Mouse (Mus musculus) thymus, postnatal 14 days (tissue): ENCODE results near the gene Paqr6.
"Not testable (repeated sequence)": the region's sequence is repeated elsewhere in the genome, so short reads cannot be mapped to it uniquely, and the experiment has no call there.

Source experiments
- DNase-seq: peaks from one replicate; pipeline ENCODE4 v3.0.0; 2021

The Paqr6 gene

DNA sequence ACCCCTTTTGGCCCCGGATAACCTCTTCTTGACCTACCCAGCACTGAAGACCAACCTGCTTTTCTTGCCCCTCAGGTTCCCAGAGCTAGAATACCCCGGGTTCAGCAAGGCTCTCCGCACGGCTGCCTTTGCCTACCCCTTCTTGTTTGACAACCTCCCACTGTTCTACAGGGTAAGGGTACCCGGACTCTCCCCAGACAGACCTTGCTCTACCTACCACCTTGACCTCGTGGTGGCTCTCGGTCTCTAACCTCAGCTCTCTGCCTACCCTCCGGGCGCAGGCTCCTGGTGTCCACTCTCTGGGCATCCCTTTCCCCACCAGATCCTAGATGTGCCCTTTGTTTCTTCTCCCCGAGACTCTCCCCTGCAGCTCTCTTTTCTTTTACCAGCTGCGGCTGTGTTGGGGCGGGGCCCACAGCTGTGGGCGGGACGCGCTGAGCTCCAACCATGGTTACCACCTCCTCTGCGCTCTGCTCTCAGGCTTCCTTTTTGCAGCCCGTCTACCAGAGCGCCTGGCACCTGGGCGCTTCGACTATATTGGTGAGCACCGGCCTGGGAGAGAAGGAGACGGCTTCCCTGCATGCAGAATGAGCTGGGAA, 2.5 kb downstream of the Paqr6 start:
- DNase-seq, result peak; percentile 88

DNA sequence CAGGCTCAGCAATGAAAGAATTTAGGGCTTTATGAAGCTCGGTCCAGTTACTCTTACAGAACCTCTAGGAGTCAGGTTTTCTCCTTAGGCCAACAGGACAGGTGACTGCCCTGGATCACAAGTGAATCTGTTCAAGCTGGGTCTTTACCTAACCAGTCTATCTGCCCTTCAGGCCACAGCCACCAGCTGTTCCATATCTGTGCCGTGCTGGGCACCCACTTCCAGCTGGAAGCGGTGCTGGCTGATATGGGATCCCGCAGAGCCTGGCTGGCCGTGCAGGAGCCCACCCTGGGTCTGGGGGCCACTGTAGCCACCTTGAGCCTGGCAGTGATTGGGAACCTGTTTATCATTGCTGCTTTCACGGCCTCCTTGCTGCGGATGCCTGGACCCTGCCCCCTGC, 3.1 kb downstream of the Paqr6 start:
- not testable (repeated sequence) for DNase-seq

DNA sequence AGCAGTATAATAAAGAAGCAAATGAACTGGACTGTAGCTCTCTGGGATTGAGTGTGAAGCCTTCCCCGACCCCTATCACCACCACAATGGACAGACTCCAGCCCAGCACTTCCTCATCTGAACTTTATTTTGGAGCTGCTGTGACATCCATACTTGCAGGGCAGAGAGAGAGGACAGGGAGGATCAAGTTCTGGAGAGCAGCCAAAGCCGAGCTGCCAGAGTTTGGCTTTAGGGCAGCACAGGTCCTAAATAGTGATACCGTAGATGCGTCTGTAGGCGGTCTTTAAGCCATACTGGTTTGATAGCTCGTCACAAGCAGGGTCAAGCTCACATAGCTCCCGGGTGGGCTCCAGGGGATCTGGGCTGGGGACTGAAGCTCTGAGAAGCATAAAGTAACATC, 4.1 kb downstream of the Paqr6 start:
- DNase-seq, result not testable (repeated sequence)

DNA sequence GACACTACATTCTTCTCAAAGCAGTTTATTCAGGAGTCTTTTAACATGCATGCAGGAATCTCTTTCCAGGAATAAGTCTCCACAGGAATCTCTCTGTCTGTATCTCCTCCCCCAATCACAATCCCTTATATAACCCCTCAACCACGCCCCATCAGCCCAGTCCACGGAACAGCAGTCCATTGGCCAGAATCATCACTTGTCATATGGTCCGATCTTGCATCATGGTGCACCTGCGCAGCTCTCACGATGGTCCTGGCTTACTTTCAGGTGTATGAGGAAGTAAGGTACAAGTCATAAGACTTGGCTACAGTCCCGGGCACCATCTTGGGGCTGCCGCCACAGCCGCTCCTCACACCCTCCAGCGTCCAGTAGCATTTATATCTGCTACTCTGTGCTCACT, 8.3 kb downstream of the Paqr6 start, which contains the start of gene Bglap3:
Gene Bglap3 (minus strand): TSS at position 101 of the 400 bp plus-strand sequence.
- not testable (repeated sequence) for DNase-seq

DNA sequence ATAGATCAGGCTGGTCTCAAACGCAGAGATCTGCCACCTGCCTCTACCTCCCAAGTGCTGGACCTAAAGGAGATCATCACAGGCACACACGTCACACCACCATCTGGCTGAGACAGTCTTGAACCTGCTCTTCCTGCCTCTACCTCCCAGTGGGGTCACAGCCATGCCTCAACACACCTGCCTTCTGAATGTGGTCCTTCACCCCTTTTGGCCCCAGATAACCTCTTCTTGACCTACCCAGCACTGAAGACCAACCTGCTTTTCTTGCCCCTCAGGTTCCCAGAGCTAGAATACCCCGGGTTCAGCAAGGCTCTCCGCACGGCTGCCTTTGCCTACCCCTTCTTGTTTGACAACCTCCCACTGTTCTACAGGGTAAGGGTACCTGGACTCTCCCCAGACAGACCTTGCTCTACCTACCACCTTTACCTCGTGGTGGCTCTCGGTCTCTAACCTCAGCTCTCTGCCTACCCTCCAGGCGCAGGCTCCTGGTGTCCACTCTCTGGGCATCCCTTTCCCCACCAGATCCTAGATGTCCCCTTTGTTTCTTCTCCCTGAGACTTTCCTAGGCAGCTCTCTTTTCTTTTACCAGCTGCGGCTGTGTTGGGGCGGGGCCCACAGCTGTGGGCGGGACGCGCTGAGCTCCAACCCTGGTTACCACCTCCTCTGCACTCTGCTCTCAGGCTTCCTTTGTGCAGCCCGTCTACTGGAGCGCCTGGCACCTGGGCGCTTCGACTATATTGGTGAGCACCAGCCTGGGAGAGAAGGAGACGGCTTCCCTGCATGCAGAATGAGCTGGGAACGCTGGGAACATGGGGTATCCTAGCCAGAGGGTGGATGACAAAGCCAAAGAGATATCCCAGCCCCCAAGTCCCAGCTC, 11.6 kb downstream of the Paqr6 start:
- peak; percentile 71 for DNase-seq

DNA sequence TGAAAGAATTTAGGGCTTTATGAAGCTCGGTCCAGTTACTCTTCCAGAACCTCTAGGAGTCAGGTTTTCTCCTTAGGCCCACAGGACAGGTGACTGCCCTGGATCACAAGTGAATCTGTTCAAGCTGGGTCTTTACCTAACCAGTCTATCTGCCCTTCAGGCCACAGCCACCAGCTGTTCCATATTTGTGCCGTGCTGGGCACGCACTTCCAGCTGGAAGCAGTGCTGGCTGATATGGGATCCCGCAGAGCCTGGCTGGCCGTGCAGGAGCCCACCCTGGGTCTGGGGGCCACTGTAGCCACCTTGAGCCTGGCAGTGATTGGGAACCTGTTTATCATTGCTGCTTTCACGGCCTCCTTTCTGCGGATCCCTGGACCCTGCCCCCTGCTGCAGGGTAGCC, 12.3 kb downstream of the Paqr6 start:
- not testable (repeated sequence) for DNase-seq

DNA sequence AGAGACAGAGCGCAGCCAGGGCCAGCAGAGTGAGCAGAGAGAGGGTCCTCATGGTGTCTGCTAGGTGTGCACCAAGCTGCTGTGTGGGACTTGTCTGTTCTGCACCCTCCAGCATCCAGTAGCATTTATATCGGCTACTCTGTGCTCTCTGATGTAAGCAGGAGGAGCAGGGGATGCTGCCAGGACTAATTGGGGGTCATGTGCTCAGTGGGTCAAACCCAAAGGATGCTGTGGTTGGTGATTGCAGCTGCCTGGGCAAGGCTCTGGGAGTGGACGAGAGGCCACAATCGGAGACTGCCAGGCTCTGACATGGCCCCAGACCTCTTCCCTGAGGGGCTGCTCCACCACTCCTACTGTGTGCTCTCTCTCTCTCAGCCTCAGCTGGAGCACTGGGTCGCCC, 14.2 kb downstream of the Paqr6 start, which contains the start of gene Bglap2:
Gene Bglap2 (minus strand): TSS at position 101 of the 400 bp plus-strand sequence.
- DNase-seq, result not testable (repeated sequence)

DNA sequence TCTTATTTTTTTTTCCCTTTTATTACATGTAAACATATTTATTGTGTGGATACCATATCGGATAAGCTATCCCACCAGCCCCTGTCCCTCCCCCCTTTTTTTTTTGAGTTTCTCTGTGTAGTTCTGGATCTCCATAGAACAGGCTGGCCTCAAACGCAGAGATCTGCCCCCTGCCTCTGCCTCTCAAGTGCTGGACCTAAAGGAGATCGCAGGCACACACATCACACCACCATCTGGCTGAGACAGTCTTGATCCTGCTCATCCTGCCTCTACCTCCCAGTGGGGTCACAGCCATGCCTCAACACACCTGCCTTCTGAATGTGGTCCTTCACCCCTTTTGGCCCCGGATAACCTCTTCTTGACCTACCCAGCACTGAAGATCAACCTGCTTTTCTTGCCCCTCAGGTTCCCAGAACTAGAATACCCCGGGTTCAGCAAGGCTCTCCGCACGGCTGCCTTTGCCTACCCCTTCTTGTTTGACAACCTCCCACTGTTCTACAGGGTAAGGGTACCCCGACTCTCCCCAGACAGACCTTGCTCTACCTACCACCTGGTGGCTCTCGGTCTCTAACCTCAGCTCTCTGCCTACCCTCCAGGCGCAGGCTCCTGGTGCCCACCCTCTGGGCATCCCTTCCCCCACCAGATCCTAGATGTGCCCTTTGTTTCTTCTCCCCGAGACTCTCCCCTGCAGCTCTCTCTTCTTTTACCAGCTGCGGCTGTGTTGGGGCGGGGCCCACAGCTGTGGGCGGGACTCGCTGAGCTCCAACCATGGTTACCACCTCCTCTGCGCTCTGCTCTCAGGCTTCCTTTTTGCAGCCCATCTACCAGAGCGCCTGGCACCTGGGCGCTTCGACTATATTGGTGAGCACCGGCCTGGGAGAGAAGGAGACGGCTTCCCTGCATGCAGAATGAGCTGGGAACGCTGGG, 17.3 kb downstream of the Paqr6 start:
- DNase-seq, result peak; percentile 83

DNA sequence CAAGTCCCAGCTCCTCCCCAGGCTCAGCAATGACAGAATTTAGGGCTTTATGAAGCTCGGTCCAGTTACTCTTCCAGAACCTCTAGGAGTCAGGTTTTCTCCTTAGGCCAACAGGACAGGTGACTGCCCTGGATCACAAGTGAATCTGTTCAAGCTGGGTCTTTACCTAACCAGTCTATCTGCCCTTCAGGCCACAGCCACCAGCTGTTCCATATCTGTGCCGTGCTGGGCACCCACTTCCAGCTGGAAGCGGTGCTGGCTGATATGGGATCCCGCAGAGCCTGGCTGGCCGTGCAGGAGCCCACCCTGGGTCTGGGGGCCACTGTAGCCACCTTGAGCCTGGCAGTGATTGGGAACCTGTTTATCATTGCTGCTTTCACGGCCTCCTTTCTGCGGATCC, 18.0 kb downstream of the Paqr6 start:
- DNase-seq, result not testable (repeated sequence)

DNA sequence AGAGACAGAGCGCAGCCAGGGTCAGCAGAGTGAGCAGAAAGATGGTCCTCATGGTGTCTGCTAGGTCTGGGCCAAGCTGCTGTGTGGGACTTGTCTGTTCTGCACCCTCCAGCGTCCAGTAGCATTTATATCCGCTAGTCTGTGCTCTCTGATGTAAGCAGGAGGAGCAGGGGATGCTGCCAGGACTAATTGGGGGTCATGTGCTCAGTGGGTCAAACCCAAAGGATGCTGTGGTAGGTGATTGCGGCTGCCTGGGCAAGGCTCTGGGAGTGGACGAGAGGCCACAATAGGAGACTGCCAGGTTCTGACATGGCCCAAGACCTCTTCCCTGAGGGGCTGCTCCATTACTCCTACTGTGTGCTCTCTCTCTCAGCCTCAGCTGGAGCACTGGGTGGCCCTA, 20.0 kb downstream of the Paqr6 start, which contains the start of gene Bglap:
Gene Bglap (minus strand): TSS at position 101 of the 400 bp plus-strand sequence.
- DNase-seq, result no peak

DNA sequence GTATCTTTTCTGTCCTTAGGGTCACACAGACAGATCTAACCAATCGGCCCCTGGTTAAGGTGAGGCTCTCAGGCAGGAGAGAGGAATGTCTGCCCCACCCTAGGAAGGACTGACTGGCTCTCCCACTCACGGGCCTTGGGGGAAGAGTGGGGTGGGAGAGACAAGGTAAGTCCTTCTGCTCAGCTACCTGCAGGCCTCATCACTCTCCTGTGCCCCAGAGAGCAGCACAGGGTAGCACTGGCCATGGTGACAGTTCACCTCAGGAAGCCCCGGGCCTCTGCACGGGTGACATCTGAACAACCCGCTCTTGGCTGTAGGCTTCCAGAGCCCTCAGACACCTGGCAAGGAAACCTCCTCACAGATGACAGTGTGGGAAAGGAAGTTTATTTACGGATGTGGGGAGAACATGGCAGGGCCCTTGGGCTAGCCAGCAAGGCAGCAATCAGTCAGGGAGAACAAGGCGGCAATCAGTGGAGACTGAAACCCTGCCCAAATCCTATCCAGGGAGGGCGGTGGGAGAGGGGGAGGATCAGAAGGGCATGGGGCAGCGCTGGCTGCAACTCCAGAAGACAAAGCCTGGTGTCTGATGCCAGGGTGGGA, 29.5 kb downstream of the Paqr6 start:
- no peak for DNase-seq

DNA sequence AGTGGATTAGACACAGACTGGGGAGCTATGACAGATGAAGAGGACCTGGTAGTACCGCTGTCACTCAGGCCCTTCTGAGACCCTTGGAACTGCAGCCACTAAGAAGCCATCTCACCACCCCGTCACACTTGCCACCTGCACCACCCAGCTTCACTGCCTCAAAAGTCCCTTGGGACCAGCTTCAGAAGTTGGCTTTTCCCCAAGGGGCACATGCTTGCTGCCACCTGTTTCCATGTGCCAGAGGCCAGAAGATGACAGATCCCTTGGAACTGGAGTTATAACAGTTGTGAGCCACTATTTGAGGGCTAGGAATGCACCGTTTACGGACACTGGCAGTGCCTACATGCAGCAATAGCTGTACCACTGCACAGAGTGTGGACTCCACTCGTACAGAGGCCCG, 30.9 kb downstream of the Paqr6 start:
- no peak for DNase-seq

DNA sequence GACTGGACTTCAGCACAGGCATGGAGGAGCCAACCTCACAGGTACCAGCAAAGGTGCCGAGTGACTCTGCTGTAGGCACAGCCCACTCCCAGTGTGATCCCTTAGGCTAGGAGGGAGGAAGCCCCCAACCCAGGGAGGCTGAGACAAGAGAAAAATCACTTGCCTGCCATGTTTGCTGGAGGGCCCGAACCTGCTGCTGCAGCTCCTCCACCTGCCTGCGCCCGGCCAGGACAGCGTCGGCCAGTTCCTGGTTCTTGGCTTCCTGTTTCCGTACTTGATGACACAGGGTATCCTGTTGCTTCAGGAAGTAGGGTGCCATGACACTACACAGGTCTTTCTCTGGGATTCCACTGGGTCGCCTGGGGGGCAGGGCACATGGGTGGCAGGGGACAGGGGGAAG, 31.4 kb downstream of the Paqr6 start:
- DNase-seq, result no peak

DNA sequence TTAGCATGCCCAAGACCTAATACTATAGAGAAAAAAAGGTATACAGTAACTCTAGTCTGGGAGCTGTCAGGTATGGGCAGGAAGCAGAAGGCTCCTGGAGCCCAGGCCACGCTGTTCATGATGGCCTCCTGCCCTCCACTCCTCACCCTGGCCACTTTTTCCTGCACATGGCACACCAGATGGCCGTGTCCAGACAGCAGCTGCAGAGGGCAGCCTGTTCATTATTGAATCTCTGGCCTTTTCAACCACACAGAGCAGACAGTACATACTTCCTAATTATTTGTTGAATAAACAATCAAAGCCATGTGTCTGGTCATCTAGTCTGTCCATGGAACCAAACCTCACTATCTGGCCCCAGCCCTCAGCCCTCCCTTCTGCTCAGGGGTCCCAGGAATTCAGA, 34.3 kb downstream of the Paqr6 start:
- no peak for DNase-seq

DNA sequence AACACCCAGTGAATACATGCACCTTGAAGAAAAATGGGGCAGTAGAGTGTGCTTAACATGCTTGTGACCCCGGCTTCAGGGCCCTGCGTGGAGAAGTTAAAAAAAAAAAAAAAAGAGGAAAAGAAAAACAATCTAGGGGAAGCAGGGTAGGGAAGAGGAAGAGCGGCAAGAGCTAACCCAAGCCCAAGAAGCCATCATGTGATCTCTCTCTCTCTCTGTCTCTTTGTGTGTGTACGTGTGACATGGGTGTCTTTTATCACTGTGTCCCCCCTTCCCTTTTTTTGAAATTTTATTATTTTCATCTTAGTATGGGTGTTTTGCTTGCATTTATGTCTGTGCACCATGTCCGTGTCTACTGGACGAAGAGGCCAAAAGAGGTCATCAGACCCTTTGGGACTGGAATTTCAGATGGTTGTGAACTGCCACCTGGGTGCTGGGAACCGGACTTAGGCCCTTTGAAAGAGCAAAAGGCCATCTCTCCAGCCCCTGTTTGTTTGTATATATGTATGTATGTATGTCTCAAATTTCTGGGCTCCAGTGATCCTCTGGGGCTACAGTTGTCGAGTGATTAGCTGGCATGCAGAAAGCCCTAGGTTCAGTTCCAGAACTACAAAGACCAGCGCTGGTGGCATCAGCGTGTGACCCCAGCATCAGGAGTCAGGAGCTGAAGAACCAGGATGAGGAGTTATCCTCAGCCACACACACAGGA, 39.3 kb downstream of the Paqr6 start:
- DNase-seq, result no peak

DNA sequence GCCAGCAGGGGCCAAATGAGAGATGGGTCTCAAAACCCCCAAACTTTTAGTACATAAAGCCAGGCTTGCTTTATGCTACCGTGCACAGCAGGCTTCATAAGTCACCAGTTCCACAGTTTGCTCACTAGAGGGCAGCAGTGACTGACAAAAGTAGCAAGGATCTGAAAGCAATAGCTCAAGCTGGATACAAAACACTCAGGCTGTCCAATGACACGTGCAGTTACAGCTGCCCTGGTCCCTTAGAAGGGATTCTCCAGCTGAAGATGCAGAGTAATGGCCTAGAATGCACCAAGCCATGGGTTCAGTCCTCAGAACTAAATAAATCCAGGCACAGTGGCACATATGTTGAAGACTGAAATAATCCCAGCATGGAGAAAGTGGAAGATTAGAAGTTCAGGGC, 42.7 kb downstream of the Paqr6 start:
- DNase-seq, result peak; percentile 72

DNA sequence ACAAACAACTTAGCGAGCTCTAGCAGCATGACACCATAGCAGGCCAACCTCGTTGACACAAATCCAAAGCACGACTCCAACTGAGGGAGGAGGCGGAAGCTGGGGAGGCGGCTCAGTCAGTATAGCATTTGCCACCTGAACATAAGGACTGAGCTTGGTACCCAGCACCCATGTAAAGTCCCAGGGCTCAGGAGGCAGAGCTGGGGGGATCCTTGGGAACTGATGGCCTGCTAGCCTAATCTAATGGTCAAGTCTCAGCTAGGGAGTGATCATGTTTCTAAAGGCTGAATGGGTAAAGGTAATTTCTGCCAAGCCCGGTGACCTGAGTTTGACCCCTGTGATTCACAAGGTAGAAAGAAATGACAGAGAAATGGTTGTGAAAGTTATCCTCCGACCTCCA, 43.1 kb downstream of the Paqr6 start:
- DNase-seq, result no peak

DNA sequence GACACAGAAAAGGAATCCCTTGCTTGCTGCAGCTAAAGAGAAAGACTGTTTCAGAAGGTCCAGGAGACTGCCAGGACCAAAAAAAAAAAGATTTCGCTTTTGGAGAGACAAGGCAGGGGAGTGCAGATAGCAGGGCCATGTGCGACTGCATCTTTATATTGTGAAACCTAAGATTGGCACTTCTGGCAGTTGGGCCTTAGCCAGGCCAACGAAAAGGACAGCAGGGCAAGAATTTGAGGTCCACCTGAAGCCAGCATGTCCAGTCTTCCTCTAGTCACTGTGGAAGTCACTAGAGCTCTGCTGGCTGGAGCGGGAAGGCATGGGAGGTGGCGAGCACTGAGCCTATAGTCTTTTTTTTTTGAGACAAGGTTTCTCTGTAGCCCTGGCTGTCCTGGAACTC, 44.6 kb downstream of the Paqr6 start:
- no peak for DNase-seq

DNA sequence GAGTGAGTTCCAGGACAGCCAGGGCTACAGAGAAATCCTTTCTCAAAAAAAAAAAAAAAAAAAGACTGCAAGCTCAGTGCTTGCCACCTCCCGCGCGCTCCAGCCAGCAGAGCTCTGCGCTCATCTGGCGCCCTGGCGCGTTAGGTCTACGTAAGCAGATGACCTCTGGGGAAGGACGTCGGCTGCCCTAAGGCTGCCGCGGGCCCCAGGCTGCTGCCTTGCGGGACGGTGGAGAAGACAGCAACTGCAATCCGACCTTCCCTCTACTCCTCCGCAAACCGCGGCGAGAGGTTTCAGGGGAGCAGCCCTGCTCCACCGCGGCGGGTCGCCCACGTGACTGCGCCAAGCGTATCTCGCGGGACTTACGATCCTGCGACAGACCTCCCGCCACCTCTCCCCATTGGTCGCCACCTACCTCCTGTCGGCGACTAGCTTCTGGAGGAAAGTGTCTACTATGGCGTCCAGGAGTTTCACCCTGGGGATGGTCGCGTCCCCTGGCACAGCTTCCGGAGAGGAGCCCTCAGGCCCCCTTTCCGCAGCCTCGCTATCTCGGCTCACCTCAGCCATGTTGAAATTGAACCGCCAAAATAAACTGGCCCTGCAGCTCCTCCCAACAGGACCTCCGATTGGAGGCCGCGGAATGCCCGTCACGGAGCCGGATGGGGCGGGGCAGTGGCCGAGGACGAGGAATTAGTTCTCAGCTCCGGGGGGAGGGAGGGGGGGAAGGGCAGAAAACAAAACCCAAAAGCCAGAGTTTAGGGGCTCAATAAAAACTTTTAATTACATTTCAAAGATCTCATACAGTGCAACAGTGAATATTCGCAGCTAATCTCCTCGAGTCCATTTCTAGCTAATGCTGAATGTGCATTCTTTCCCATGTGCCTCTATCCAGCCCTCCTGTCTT, 45.6 kb downstream of the Paqr6 start, which contains the start of gene Pmf1:
Gene Pmf1 (minus strand): TSS at position 591 of the 904 bp plus-strand sequence.
- peak; percentile 93 for DNase-seq

DNA sequence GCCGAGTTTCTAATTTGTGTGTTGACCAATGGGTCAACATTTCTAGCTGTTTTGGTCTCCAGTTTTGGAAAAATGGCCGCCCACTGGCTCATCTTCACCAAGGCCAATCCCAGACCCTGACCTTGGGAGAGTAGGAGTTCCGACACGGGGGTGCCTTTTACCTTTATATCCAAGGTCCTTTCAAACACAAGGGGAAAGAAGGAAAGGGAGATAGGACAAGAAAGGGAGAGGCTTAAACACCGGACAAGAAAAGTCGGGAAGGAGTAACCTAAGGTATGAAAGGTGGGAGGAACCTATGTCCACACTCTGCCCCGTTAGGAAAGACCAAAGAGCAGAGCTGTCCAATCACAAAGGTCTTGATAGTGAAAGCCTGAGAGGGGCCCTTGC, 46.3 kb downstream of the Paqr6 start:
- DNase-seq, result peak; percentile 23

DNA sequence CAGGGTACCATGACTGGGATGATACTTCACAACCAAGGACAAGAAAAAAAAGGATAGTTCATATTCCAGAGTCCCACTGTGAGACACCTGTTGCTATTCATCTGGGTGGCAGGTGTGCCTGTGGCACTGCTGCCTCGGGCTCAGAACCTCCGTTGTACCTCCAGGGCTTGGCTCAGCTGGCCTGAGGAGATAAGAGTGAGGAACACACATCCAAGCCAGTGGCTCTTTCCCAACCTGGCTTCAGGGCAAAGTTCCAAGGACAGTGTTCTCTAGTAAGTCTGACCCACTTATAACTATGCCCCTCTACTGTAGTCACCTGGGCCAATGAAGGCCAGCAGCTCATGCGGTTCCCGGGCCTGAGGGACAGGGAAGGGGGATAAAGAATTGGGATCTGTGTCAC, 47.3 kb downstream of the Paqr6 start:
- DNase-seq, result no peak
